Mouse (Mus musculus) heart, adult 2 months (tissue): Measurements from ENCODE around the gene Vwa1. TPM values are rescaled to one million over a fixed set of nuclear protein-coding genes. Genes with fewer than 3 reads are reported as not detected.

Source experiments
- DNase-seq, 2 experiments: peaks; one replicate each; pipeline ENCODE4 v3.0.0; 2021
- H3K27ac ChIP-seq: fragments of 200-600 bp; 2 replicates; pipeline ENCODE4 v1.8.1; 2022
- H3K27me3 ChIP-seq: fragments of 200-500 bp; 2 replicates; pipeline ENCODE4 v1.6.1; 2012; ENCODE audit warnings: mild to moderate bottlenecking, low read length, inconsistent platforms, mixed read lengths; ENCODE audit not compliant: control insufficient read depth, insufficient read depth
- H3K36me3 ChIP-seq: fragments of 200-500 bp; 2 replicates; pipeline ENCODE4 v1.6.1; 2012; ENCODE audit warnings: low read length, inconsistent platforms; ENCODE audit not compliant: control insufficient read depth, insufficient read depth
- H3K4me1 ChIP-seq: fragments of 200-500 bp; 2 replicates; pipeline ENCODE4 v1.6.1; 2011; ENCODE audit warnings: low read length; ENCODE audit not compliant: control insufficient read depth, insufficient read depth
- H3K4me3 ChIP-seq: fragments of 200-600 bp; 2 replicates; pipeline ENCODE4 v1.8.1; 2022
- H3K79me2 ChIP-seq: fragments of 200-500 bp; replicated peaks from 2 replicates; pipeline ENCODE4 v1.6.1; 2012; ENCODE audit warnings: mild to moderate bottlenecking, inconsistent platforms, low read length, moderate library complexity, mixed read lengths; ENCODE audit not compliant: control insufficient read depth, insufficient read depth
- H3K9ac ChIP-seq: fragments of 200-500 bp; 2 replicates; pipeline ENCODE4 v1.6.1; 2012; ENCODE audit warnings: low read depth, mild to moderate bottlenecking, control low read depth, inconsistent platforms, low read length, mixed read lengths
- CTCF ChIP-seq: fragments of 200-600 bp; IDR thresholded peaks from 2 replicates; pipeline ENCODE4 v1.8.1; 2022; ENCODE audit warnings: antibody characterized with exemption, mild to moderate bottlenecking, moderate library complexity
- EP300 ChIP-seq: fragments of 200-500 bp; IDR thresholded peaks from 2 replicates; pipeline ENCODE4 v1.6.1; 2011; ENCODE audit warnings: low read depth, low read length, control low read depth; ENCODE audit not compliant: insufficient read depth
- POLR2A ChIP-seq: fragments of 200-500 bp; IDR thresholded peaks from 2 replicates; pipeline ENCODE4 v1.6.1; 2011; ENCODE audit warnings: mild to moderate bottlenecking, low read depth, low read length, control low read depth; ENCODE audit not compliant: insufficient read depth
- WGBS: fragments of 180-500 bp; shearing (Covaris S2); methylation state at CpG from one replicate; pipeline ENCODE4 v1.1.7; 2018; 5-methylcytosine and 5-hydroxymethylcytosine counted together
- intact Hi-C: fragments of 180-260 bp; cut with DNase I; formaldehyde crosslinking; loops from one replicate; pipeline ENCODE4 v1.15.1; 2025
- long read RNA-seq: library from polyadenylated mRNA; stranded (forward); transcript quantifications from one replicate; pipeline ENCODE4 v2.0.0, GENCODE M21; 2021
- polyA plus RNA-seq: library from polyadenylated mRNA; depleted of rRNA; stranded (reverse); fragments of >200 nt; gene quantifications from 2 replicates; pipeline ENCODE4 v1.2.3, GENCODE M21; 2012; rRNA removed
- total RNA-seq, 2 experiments: library from RNA; stranded (reverse); gene quantifications; 2 replicates each; pipeline ENCODE4 v1.2.3; 2021

The Vwa1 gene
- total RNA-seq (1 to 10 TPM; 6.4 to 9.8 TPM), polyA plus RNA-seq (14.4 and 21.7 TPM in 2 replicates)
- long read RNA-seq, transcript Vwa1-201 (4 exons, 3,623 nt) = major isoform, 25 of 26 reads
- long read RNA-seq, partial matches to known transcripts = 0 of 26 reads
- long read RNA-seq, other reads (novel, unspliced or antisense) = 1 of 26 reads

DNA sequence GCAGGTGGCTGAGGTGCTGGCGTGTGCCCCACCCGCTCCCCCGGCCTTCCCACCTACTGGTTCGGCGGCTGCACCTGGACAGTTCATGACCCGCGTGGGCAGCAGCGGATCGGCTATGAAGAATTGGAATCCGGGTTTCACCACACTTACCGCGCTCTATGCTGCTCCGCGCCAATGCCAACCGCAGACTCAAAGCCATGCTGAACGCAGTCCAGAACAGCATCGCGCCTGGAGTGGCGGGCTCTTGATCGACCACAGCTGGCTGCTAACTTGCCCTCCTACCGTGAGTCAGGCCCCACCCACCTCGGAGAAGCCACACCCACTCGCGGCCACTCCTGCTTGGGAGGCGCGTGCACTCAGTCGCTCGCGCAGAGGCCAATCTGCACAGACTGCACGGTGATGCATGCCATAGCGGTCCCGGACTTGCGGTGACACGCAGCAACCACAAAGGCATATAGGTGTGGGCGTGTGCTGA is at the start of gene Vwa1:
Gene Vwa1, minus strand, starts transcription at position 419 of the 475 bp plus-strand sequence.
- H3K9ac ChIP-seq = peak within 1 kb of the TSS; percentile 67
- intact Hi-C loops = no loop called here
- H3K79me2 ChIP-seq = no peaks in the 10 kb centered on the region

DNA sequence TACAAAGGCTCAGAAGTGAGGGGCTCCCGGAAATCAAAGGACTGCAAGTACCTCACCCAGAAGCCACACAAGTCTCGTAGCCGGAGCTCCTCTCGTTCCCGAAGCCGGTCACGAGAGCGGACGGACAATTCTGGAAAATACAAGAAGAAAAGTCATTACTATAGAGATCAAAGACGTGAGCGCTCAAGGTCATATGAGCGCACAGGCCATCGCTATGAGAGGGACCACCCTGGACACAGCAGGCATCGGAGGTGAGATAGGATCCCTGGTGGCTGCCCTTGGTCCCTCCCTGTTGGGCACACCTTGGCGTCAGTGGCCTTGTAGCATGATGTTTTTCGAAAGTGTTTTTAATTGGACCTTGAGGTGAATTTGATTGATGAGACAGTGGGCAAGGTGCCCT is 48.9 kb upstream of the Vwa1 start:
- WGBS = 94% methylated on average over 16 of the region's 16 CpGs
- no peaks in the 10 kb centered on the region for H3K79me2 ChIP-seq
- DNase-seq = no peak
- peaks cover 6% of the 10 kb centered on the region for H3K36me3 ChIP-seq
- TF ChIP-seq CTCF (no peak), POLR2A (no peak), EP300 (no peak)
- intact Hi-C loops = no loop called here
- H3K4me1 ChIP-seq = no peaks in the 10 kb centered on the region
- no peaks in the 10 kb centered on the region for H3K27me3 ChIP-seq
- no peak overlapping the region for H3K4me3 ChIP-seq
- H3K9ac ChIP-seq = no peak overlapping the region
- no peak overlapping the region for H3K27ac ChIP-seq

More for the DNA sequence above, at the start of gene Vwa1:
- Histone ChIP-seq H3K27ac (peak within 1 kb of the TSS; percentile 85), H3K4me3 (peak within 1 kb of the TSS; percentile 58), H3K4me1 (peaks cover 23% of the 10 kb centered on the region), H3K27me3 (no peaks in the 10 kb centered on the region), H3K36me3 (no peaks in the 10 kb centered on the region)
- 2% methylated on average over 35 of the region's 35 CpGs for WGBS
- TF ChIP-seq POLR2A = peak; percentile 99
- TF ChIP-seq EP300 = peak; percentile 63; the same call in 1 of the 2 replicates
- no peak for TF ChIP-seq CTCF
- peak; percentile 91 to 95 for DNase-seq

DNA sequence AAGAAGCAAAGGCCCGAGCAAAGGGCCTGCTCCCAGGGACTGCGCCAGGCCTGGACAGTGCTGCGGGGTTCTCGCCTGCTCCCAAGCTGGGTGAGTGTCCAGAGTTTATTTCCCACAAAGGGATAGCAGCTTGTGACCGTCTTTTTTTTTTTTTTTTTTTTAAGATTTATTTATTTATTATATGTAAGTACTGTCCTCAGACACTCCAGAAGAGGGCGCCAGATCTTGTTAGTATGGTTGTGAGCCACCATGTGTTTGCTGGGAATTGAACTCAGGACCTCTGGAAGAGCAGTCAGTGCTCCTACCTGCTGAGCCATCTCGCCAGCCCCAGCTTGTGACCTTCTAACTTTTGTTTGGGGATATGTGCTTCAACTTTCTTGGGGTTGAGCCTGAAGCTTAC is 46.5 kb upstream of the Vwa1 start:
- Histone ChIP-seq H3K4me3 (no peak overlapping the region), H3K27ac (no peak overlapping the region), H3K9ac (no peak overlapping the region), H3K79me2 (no peaks in the 10 kb centered on the region; the same call in 1 of the 2 replicates), H3K4me1 (no peaks in the 10 kb centered on the region), H3K27me3 (no peaks in the 10 kb centered on the region), H3K36me3 (peaks cover 8% of the 10 kb centered on the region)
- intact Hi-C loops = no loop called here
- 76% methylated on average over 7 of the region's 7 CpGs for WGBS
- no peak for DNase-seq
- TF ChIP-seq CTCF (peak; percentile 62), EP300 (no peak)

- no peak for DNase-seq
- no peak overlapping the region for H3K9ac ChIP-seq
- peaks cover 3% of the 10 kb centered on the region for H3K4me1 ChIP-seq
- no peaks in the 10 kb centered on the region for H3K27me3 ChIP-seq
- no peak overlapping the region for H3K27ac ChIP-seq
- H3K36me3 ChIP-seq = peaks cover 27% of the 10 kb centered on the region
- intact Hi-C loops = no loop called here
- TF ChIP-seq POLR2A (no peak), EP300 (no peak), CTCF (no peak)
- H3K4me3 ChIP-seq = no peak overlapping the region
- peaks cover 8% of the 10 kb centered on the region for H3K79me2 ChIP-seq
- 75% methylated on average over 4 of the region's 4 CpGs for WGBS
Observed at GRCm38 (mm10) chr4:155817533-155817932, 43.0 kb upstream of the Vwa1 start.

- WGBS = under 1% methylated on average over 49 of the region's 49 CpGs
- Histone ChIP-seq H3K4me1 (peaks cover 6% of the 10 kb centered on the region), H3K4me3 (peak overlapping the region; percentile 99), H3K9ac (peak overlapping the region; percentile 94), H3K27ac (peak overlapping the region; percentile 98), H3K79me2 (peaks cover 10% of the 10 kb centered on the region), H3K27me3 (no peaks in the 10 kb centered on the region), H3K36me3 (peaks cover 27% of the 10 kb centered on the region)
- TF ChIP-seq POLR2A = no peak
- no peak for TF ChIP-seq EP300
- TF ChIP-seq CTCF = no peak
- DNase-seq = no peak
- intact Hi-C loops = loop anchor here (1.0 to 5.0 kb wide), 3 partner anchors 9 to 140 kb away; partner anchors contain the start of gene Aurkaip1
Observed at GRCm38 (mm10) chr4:155812665-155813181, 38.2 kb upstream of the Vwa1 start.

GRCm38 (mm10) chr4:155811929-155812664 is 37.6 kb upstream of the Vwa1 start, which contains the start of gene Ccnl2:
Gene Ccnl2, plus strand, starts transcription at chr4:155812489.
- Histone ChIP-seq H3K9ac (peak within 1 kb of the TSS; percentile 94), H3K4me1 (peaks cover 6% of the 10 kb centered on the region), H3K4me3 (peak within 1 kb of the TSS; percentile 99), H3K36me3 (peaks cover 27% of the 10 kb centered on the region), H3K79me2 (peaks cover 10% of the 10 kb centered on the region), H3K27ac (peak within 1 kb of the TSS; percentile 98), H3K27me3 (no peaks in the 10 kb centered on the region)
- TF ChIP-seq EP300 (0 out of 2 replicates have a peak, but pooled peaks have one; percentile 17), POLR2A (peak; percentile 73), CTCF (no peak)
- WGBS = under 1% methylated on average over 60 of the region's 60 CpGs
- DNase-seq = peak; percentile 93 to 96
- intact Hi-C loops = loop anchor here (1.0 to 5.0 kb wide), 3 partner anchors 9 to 140 kb away; partner anchors contain the start of gene Aurkaip1
